Mouse (Mus musculus) midbrain, embryonic 14.5 days (tissue): ENCODE measurements at regions not wholly inside any gene's neighbourhood (a gene's known extent, or its start where the extent isn't known, plus 50 kb on each side); places are given as distances from the start of the nearest gene placed in this dataset.

Source experiments
- ATAC-seq: fragments of 200-750 bp; cut with Nextera tagmentation; 2 replicates; pipeline ENCODE4 v1.8.0; 2017; ENCODE audit warnings: moderate number of reproducible peaks, moderate library complexity; ENCODE audit not compliant: low FRiP score, low TSS enrichment
- DNase-seq: peaks from one replicate; pipeline ENCODE4 v3.0.0-alpha.2; 2015
- H3K27ac ChIP-seq: fragments of 300-500 bp; sonication (generic); replicated peaks from 2 replicates; pipeline ENCODE4 v1.5.1; 2014; ENCODE audit warnings: mild to moderate bottlenecking, low read depth, low read length, moderate library complexity
- H3K27me3 ChIP-seq: fragments of 300-500 bp; sonication (generic); 2 replicates; pipeline ENCODE4 v1.6.1; 2014; ENCODE audit warnings: low read length, control low read depth, mixed read lengths; ENCODE audit not compliant: control insufficient read depth, insufficient read depth
- H3K36me3 ChIP-seq: fragments of 300-500 bp; sonication (generic); 2 replicates; pipeline ENCODE4 v1.6.1; 2014; ENCODE audit warnings: low read length, control low read depth; ENCODE audit not compliant: control insufficient read depth, insufficient read depth
- H3K4me1 ChIP-seq: fragments of 300-500 bp; sonication (generic); 2 replicates; pipeline ENCODE4 v1.6.1; 2014; ENCODE audit warnings: mild to moderate bottlenecking, antibody characterized with exemption, low read length, control low read depth; ENCODE audit not compliant: control insufficient read depth, insufficient read depth
- H3K4me2 ChIP-seq: fragments of 300-500 bp; sonication (generic); 2 replicates; pipeline ENCODE4 v1.6.1; 2014; ENCODE audit warnings: mild to moderate bottlenecking, low read length, moderate library complexity
- H3K4me3 ChIP-seq: fragments of 300-500 bp; sonication (generic); replicated peaks from 2 replicates; pipeline ENCODE4 v1.5.1; 2014; ENCODE audit warnings: low read depth, low read length
- H3K9ac ChIP-seq: fragments of 300-500 bp; sonication (generic); replicated peaks from 2 replicates; pipeline ENCODE4 v1.6.1; 2014; ENCODE audit warnings: mild to moderate bottlenecking, low read length, moderate library complexity
- H3K9me3 ChIP-seq: fragments of 300-500 bp; sonication (generic); 2 replicates; pipeline ENCODE4 v1.6.1; 2016; ENCODE audit warnings: low read length, control low read depth, mixed read lengths; ENCODE audit not compliant: control insufficient read depth
- WGBS: fragments of 180-500 bp; shearing (Covaris S2); extraction: QIAGEN DNeasy Blood & Tissue Kit; methylation state at CpG from one replicate; pipeline ENCODE4 v1.1.7; 2014; 5-methylcytosine and 5-hydroxymethylcytosine counted together

DNA sequence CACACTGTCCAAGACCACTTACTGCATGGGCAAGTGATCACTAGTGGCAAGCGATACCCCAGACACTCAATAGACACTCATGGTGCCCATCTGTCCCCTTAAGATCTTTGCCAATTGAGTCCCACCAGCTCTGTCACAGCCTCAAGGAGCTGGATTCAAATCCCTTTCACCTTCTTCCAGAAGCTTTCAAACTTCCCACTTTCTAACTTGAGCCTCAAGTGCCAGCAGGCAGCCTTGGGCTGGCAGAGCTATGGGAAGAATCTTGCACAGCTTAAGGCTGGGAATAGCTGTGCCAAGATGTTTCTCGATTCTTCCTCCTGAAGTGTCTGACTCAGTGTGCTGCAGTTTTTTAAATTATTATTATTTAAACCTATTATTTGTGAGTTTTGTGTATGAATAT is 699.2 kb downstream of the Hs3st4 start:
- ATAC-seq (no peak), DNase-seq (no peak)
- Histone ChIP-seq H3K36me3 (no peaks in the 10 kb centered on the region), H3K27ac (no peak overlapping the region), H3K9ac (no peak overlapping the region), H3K4me1 (no peaks in the 10 kb centered on the region), H3K4me2 (no peak overlapping the region), H3K27me3 (no peaks in the 10 kb centered on the region), H3K9me3 (no peaks in the 10 kb centered on the region), H3K4me3 (no peak overlapping the region)
- WGBS = 96% methylated on average over 2 of the region's 2 CpGs

DNA sequence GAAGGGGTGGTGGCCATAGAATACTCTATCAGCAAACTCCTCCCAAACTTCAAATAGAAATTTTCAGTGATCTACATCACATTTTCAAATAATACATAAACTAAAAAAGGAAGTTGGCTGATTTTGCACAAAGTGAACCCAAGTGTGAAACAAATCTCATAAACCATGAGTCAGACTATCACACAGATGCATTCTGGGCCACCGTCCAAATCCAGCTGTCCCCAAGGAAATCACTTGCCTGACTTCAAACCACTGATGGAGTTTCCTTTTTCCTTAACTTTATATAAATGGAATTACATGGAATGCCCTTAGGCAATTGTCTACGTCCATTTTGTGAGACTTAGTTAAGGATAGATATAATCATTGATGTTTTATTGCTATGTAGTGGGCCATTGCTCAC is 702.8 kb downstream of the Hs3st4 start:
- DNase-seq (peak; percentile 34), ATAC-seq (no peak)
- Histone ChIP-seq H3K27me3 (no peaks in the 10 kb centered on the region), H3K4me1 (no peaks in the 10 kb centered on the region), H3K27ac (no peak overlapping the region), H3K4me2 (no peak overlapping the region), H3K9ac (no peak overlapping the region), H3K36me3 (no peaks in the 10 kb centered on the region), H3K4me3 (no peak overlapping the region), H3K9me3 (no peaks in the 10 kb centered on the region)
- WGBS = 77% methylated on average over 2 of the region's 2 CpGs

DNA sequence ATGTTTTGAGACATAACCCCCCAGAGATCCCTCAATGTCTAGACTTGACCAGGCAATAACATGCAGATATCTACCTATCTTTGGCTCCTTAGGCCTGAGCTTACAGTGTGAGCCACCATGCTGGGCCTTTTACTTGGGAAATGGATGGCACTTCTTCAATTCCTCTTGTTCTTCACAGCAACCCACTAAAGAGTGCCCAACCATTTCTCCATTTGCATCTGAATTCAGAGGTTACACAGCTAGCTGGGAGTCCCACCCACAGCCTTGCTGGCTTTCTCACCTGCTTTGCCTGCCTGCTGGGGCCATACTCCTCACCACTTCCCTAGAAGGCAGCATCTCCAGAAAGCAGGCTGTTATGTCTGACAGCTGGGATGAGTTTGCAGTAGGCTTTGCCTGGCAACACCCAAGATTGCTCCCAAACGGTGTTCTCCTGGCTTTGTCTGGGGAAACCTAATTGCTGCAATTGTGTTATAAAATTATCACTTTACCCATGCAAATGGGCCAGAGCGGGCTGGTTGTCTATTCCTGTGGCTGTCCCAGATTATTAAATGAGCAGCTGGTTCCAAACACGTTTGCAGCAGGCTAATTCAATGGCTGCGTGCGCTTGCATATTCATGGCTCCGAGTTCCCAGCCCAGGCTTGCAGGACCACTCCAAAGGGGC is 721.6 kb downstream of the Hs3st4 start:
- WGBS = 55% methylated on average over 6 of the region's 6 CpGs

DNA sequence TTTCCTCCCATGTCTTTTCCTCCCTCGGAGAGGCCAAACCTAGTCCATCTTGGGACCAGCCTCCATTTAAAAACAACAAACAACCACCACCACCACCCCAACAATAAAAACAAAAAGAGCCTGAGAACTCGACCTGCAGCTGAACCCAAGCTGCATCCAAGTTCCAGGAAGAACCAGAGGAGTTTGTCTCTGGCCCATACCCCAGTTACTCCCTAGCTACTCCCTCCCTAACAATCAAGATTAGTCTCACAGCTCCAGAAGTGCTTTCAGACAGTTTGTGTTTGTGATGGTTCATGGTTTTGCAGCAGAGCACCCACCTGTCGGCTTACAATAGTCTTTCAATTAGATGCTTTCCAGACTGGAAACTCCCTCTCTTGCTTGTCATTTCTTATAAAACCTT is 724.5 kb downstream of the Hs3st4 start:
- no peak overlapping the region for H3K4me2 ChIP-seq
- H3K36me3 ChIP-seq = no peaks in the 10 kb centered on the region
- no peaks in the 10 kb centered on the region for H3K27me3 ChIP-seq
- H3K4me3 ChIP-seq = no peak overlapping the region
- H3K4me1 ChIP-seq = 0 out of 2 replicates have a peak, but pooled peaks cover 2% of the 10 kb centered on the region
- no peak for ATAC-seq
- no peak overlapping the region for H3K9ac ChIP-seq
- no peak for DNase-seq
- no peaks in the 10 kb centered on the region for H3K9me3 ChIP-seq
- WGBS = 63% methylated on average over 3 of the region's 3 CpGs
- H3K27ac ChIP-seq = no peak overlapping the region

More for the DNA sequence above, 721.6 kb downstream of the Hs3st4 start:
- H3K9me3 ChIP-seq = no peaks in the 10 kb centered on the region
- H3K4me3 ChIP-seq = no peak overlapping the region
- no peak overlapping the region for H3K4me2 ChIP-seq
- no peak overlapping the region for H3K9ac ChIP-seq
- 0 out of 2 replicates have a peak, but pooled peaks cover 2% of the 10 kb centered on the region for H3K4me1 ChIP-seq
- no peaks in the 10 kb centered on the region for H3K27me3 ChIP-seq
- no peak for ATAC-seq
- DNase-seq = no peak
- H3K36me3 ChIP-seq = no peaks in the 10 kb centered on the region
- H3K27ac ChIP-seq = no peak overlapping the region

DNA sequence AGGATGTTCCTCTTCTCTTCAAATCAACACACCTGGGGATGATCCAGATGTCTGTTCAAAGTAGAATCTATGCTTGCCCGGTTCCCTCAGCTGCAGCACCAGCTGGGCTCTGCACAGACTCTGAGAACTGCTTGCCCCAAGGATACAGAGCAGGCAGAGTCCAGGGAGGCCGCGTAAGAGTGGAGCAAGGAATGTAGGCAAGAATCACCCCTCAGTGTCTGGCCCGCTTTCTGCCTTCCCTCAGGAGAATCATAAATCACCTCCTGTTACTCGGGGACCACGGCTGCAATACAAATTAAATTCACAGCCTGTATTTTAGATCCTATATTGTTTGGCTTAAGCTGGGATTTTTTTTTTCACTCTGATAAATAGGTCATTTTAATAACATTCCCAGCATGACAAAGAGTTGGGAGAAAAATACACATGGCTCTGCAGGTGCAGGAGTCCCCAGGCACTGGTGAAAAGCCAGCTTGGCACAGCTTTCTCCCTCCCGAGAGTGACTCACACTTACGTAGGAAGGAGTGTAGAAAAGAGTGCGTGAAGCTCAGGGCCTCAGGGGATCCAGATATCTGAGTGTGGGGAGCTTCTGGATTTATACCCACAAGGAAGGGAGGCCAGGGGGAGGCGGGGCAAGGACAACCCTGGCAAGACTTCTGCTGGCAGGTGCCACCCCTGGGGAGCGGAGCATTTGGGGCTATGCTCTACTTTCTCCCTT is 726.3 kb downstream of the Hs3st4 start:
- Histone ChIP-seq H3K4me2 (no peak overlapping the region), H3K27ac (peak overlapping the region; percentile 41; the same call in 1 of the 2 replicates), H3K9ac (no peak overlapping the region), H3K4me3 (no peak overlapping the region), H3K27me3 (no peaks in the 10 kb centered on the region), H3K36me3 (no peaks in the 10 kb centered on the region), H3K4me1 (0 out of 2 replicates have a peak, but pooled peaks cover 2% of the 10 kb centered on the region), H3K9me3 (no peaks in the 10 kb centered on the region)
- peak; percentile 58 for DNase-seq
- 44% methylated on average over 11 of the region's 11 CpGs for WGBS
- no peak for ATAC-seq

DNA sequence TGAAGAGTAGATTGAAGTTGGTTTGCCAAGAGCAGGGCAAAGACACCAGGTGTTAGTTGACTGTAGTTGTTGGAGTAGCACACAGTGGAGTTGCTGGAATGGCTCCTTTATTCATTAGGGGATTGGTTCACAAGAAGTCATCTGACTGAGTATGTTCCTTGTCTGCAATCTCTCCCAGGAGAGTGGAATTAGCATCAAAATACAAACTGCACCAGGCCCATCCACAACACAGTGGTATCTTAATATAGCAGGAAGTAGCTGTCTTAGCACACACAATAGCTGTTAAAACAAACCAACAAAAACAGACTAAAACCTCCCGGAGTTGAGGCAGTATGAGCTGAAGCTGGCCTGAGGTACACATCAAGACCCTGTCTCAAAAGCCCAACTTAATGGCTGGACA is 723.5 kb upstream of the Kdm8 start:
- ATAC-seq = no peak
- 39% methylated on average over 1 of the region's 1 CpGs for WGBS
- Histone ChIP-seq H3K36me3 (no peaks in the 10 kb centered on the region), H3K27ac (no peak overlapping the region), H3K4me2 (no peak overlapping the region), H3K4me3 (no peak overlapping the region), H3K4me1 (no peaks in the 10 kb centered on the region), H3K9ac (no peak overlapping the region), H3K9me3 (no peaks in the 10 kb centered on the region), H3K27me3 (no peaks in the 10 kb centered on the region)
- DNase-seq = no peak

DNA sequence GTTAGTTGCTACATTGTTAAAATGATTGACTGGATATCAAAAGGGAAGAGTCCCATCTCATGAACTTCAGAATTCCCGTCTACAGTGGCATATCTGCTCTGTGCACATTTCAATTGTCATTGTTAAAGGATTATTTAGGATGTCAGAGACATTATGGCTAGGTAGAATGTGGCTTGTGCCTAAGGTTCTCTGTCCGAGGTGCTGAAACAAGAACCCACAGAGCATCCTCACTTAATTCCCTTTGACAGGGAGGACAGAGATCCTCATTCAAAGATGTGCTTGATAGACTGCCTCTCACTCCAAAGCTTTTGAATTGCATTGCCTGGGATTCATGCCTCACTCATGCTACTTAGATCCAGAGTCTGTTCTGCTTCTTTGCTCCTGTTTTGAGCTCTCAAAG is 702.4 kb upstream of the Kdm8 start:
- ATAC-seq = no peak
- H3K27me3 ChIP-seq = no peaks in the 10 kb centered on the region

DNA sequence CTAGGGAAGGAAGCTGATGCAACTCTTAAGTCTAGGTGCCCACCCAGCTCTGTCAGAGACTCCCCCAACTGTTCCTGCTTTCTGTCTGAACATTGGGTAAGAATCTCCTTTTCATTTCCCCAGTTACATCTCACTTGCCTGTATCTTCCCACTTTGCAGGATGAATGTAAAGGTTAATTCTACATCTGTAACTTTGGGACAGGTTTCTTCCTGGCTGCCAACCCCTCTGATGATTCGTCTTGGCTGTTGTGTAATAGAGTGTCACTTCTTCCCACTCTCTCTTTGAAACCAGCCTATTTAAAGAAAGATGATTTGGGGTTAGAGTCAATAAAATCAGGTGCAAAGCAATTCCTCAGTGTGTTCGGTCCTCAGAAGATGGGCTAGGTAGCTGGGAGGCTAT is 698.2 kb upstream of the Kdm8 start:
- 83% methylated on average over 2 of the region's 2 CpGs for WGBS
- Histone ChIP-seq H3K9ac (no peak overlapping the region), H3K4me2 (no peak overlapping the region), H3K36me3 (no peaks in the 10 kb centered on the region), H3K4me3 (no peak overlapping the region), H3K9me3 (no peaks in the 10 kb centered on the region), H3K4me1 (no peaks in the 10 kb centered on the region), H3K27me3 (no peaks in the 10 kb centered on the region), H3K27ac (no peak overlapping the region)
- DNase-seq (no peak), ATAC-seq (no peak)

More for the DNA sequence above, 702.4 kb upstream of the Kdm8 start:
- Histone ChIP-seq H3K27ac (no peak overlapping the region), H3K4me2 (no peak overlapping the region), H3K9me3 (no peaks in the 10 kb centered on the region), H3K36me3 (no peaks in the 10 kb centered on the region), H3K4me1 (no peaks in the 10 kb centered on the region), H3K9ac (no peak overlapping the region), H3K4me3 (no peak overlapping the region)
- DNase-seq = peak; percentile 15
- WGBS = 9% methylated on average over 2 of the region's 2 CpGs

DNA sequence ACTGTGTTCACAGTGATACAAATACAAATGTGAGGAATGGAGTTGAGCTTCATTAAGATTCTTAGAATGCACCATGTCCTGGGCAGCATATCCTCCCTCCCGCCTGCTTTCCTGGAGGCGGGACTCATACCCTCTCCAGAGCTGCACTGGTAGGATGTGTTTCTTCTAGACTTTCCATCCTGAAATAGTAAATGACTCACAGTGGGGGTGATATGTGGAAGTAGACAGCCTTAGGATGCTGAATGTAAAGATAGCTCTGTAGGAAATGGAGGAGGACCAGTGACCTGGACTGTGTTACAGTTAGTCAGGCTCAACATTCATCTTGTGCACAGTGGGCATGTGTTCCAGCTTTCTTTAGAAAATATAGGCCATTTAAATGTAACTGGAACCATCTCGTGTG is 696.1 kb upstream of the Kdm8 start:
- Histone ChIP-seq H3K4me1 (no peaks in the 10 kb centered on the region), H3K4me2 (no peak overlapping the region), H3K27ac (no peak overlapping the region), H3K4me3 (no peak overlapping the region), H3K36me3 (no peaks in the 10 kb centered on the region), H3K27me3 (no peaks in the 10 kb centered on the region), H3K9ac (no peak overlapping the region), H3K9me3 (no peaks in the 10 kb centered on the region)
- DNase-seq (no peak), ATAC-seq (no peak)
- 74% methylated on average over 3 of the region's 3 CpGs for WGBS
